Mouse (Mus musculus): ENCODE results near the gene Ceacam15. TPM values are rescaled to one million over a fixed set of nuclear protein-coding genes. Genes with fewer than 3 reads are reported as not detected.
"Not testable (repeated sequence)": the region's sequence is repeated elsewhere in the genome, so short reads cannot be mapped to it uniquely, and the experiment has no call there.

Ceacam15 gene
- polyA plus RNA-seq, 1 experiment = not detected

DNA sequence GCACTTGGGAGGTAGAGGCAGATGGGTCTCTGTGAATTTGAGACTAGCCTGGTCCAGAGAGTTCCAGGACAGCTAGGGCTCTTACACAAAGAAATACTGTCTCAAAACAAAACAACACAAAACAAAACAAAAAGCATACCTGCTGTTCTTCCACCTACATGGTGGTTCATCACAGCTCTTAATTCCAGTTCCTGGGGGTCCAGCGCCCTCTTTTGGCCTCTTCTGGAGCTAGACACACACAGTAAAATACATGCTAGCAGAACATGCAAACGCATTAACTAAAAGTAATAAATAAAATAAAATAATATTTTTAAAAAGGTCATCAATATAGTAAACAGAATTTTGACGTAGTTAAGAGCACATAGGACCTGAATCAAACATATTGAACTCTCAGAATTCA, 19.5 kb upstream of the Ceacam15 start:
- H3K4me3 ChIP-seq (replicated peaks; ENCODE audit: extremely low read depth, low read depth, low read length) = no peak overlapping the region
- no peak for DNase-seq
- TF ChIP-seq POLR2A (IDR thresholded peaks at IDR 0.05; ENCODE audit: borderline replicate concordance, extremely low read depth, low read depth, low read length) = no peak
- no peak; the same call in 1 of the 2 replicates for TF ChIP-seq CTCF (IDR thresholded peaks at IDR 0.05; ENCODE audit: insufficient read depth, low read length)
- WGBS = 39% methylated on average over 3 of the region's 3 CpGs
- H3K4me1 ChIP-seq (ENCODE audit: control insufficient read depth, insufficient read depth, low read length) = no peaks in the 10 kb centered on the region

DNA sequence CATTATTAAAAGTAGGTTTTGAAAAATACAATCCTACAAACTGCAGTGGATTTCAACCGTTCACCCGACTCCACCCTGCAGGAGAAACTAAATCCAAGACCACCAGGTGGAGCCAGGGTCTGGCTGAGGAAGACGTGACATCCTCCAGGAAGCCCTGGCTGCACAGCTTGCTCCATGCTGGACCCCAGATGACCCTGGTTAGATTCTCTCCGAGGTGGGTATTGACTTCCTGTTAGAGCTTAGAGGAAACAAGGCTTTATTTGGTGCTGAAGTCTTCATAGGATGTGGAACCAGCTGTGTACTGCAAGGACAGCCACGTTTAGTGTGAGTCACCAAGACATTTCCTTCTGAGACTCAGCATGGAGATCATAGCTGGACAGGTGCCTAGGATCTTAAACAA, 13.7 kb upstream of the Ceacam15 start:
- TF ChIP-seq CTCF (IDR thresholded peaks at IDR 0.05; ENCODE audit: insufficient read depth, low read length) = no peak
- TF ChIP-seq POLR2A (IDR thresholded peaks at IDR 0.05; ENCODE audit: borderline replicate concordance, extremely low read depth, low read depth, low read length) = no peak
- no peak for DNase-seq
- no peak overlapping the region for H3K4me3 ChIP-seq (replicated peaks; ENCODE audit: extremely low read depth, low read depth, low read length)
- 50% methylated on average over 5 of the region's 5 CpGs for WGBS
- H3K4me1 ChIP-seq (ENCODE audit: control insufficient read depth, insufficient read depth, low read length) = no peaks in the 10 kb centered on the region

DNA sequence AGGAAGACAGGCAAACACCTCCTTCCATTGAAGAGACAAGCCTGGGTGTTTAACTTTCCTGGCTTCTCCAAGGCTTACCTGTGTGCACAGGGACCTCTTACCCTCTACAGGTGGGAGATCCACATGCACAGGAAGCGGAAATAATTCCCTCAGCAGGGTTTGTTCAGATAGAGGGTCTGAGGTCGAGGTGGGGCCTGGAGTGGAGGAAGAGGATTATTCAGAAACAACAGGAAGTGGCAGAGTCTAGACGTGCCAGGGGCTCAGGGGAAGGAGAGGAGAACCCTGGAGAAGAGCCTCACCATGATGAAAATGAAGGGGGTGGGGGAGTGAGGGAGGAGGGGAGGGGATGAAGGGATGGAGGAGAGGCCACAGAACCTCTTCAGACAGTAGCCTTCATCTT, 4.7 kb upstream of the Ceacam15 start:
- H3K4me3 ChIP-seq (replicated peaks; ENCODE audit: extremely low read depth, low read depth, low read length); H3K4me1 ChIP-seq (ENCODE audit: control insufficient read depth, insufficient read depth, low read length); DNase-seq: not testable (repeated sequence)
- WGBS = 49% methylated on average over 3 of the region's 3 CpGs

- not testable (repeated sequence) for H3K4me3 ChIP-seq (replicated peaks; ENCODE audit: extremely low read depth, low read depth, low read length); DNase-seq; H3K4me1 ChIP-seq (ENCODE audit: control insufficient read depth, insufficient read depth, low read length)
- WGBS = 30% methylated on average over 5 of the region's 5 CpGs
Measured at GRCm38 (mm10) chr7:16674699-16675098, 806 bp downstream of the Ceacam15 start.

DNA sequence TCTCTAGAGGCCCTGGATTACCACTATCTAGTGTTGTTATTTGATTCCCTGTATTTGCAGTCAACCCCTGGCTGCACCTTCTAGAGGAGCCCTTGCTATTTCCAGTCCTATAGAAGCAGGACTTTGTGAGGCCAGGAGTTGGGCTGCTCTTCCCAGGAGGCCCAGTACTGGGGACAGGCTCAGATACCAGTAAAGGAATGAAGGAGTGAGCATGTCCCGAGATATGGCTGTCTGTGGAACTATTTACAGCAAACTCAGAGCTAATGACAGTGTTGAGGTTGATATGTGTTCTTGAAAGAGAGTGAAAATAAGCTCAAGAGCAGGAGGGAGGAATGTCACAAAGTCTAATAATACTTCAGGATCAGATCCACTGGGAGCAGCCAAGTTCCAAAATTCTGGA, 1.7 kb downstream of the Ceacam15 start:
- H3K4me1 ChIP-seq (ENCODE audit: control insufficient read depth, insufficient read depth, low read length) = no peaks in the 10 kb centered on the region
- WGBS = 44% methylated on average over 1 of the region's 1 CpGs
- H3K4me3 ChIP-seq (replicated peaks; ENCODE audit: extremely low read depth, low read depth, low read length) = no peak overlapping the region
- no peak for DNase-seq
- TF ChIP-seq CTCF (IDR thresholded peaks at IDR 0.05; ENCODE audit: insufficient read depth, low read length) (no peak), POLR2A (IDR thresholded peaks at IDR 0.05; ENCODE audit: borderline replicate concordance, extremely low read depth, low read depth, low read length) (no peak)

GRCm38 (mm10) chr7:16668331-16668930, 7.1 kb downstream of the Ceacam15 start:
- not testable (repeated sequence) for H3K4me1 ChIP-seq (ENCODE audit: control insufficient read depth, insufficient read depth, low read length); DNase-seq; H3K4me3 ChIP-seq (replicated peaks; ENCODE audit: extremely low read depth, low read depth, low read length)
- 78% methylated on average over 5 of the region's 5 CpGs for WGBS

DNA sequence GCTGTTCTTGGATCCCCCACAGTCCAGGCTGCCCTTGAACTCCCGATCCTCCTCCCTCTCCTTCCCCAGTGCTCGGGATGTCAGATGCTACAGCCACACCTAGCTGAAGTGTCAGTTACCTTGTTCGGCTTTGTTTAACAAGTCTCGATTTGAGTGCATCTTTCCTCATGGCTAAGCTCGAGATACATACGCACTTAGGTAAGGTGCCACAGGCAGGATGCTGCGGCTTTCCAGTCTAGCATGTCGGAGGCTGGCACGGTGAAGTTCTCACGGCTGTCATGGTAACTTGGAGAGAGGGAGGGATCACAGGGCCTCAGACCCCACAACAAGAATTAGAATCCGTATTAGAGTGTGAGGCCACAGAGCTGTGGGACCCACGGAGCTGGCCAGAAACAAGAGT, 31.2 kb downstream of the Ceacam15 start:
- no peak for TF ChIP-seq CTCF (IDR thresholded peaks at IDR 0.05; ENCODE audit: insufficient read depth, low read length)
- TF ChIP-seq POLR2A (IDR thresholded peaks at IDR 0.05; ENCODE audit: borderline replicate concordance, extremely low read depth, low read depth, low read length) = no peak
- H3K4me3 ChIP-seq (replicated peaks; ENCODE audit: extremely low read depth, low read depth, low read length) = no peak overlapping the region
- H3K4me1 ChIP-seq (ENCODE audit: control insufficient read depth, insufficient read depth, low read length) = no peaks in the 10 kb centered on the region
- WGBS = 67% methylated on average over 12 of the region's 12 CpGs
- DNase-seq = no peak

GRCm38 (mm10) chr7:16643106-16643505, 32.4 kb downstream of the Ceacam15 start:
- DNase-seq = not testable (repeated sequence)
- WGBS = 27% methylated on average over 4 of the region's 4 CpGs

DNA sequence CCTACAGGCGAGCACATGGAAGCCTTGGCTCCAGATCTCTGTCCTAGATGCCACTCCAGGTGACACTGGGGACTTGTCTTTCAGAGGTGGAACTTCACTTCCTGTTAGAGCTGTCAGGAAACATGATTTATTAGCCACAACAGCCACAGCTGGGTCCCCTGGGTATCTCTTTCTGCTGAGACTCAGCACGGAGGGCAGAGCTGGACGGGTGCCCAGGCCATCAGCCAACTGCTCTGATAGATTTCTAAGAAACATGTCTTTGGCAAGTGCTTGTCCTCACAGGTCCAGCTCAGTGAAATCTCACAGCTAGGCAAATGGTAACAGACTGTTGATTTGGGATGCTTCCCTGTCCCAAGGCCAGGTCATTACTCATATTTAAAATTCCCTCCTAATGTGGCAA, 36.5 kb downstream of the Ceacam15 start:
- H3K4me3 ChIP-seq (replicated peaks; ENCODE audit: extremely low read depth, low read depth, low read length) = no peak overlapping the region
- WGBS = 42% methylated on average over 3 of the region's 3 CpGs
- no peaks in the 10 kb centered on the region for H3K4me1 ChIP-seq (ENCODE audit: control insufficient read depth, insufficient read depth, low read length)
- DNase-seq = no peak
- TF ChIP-seq CTCF (IDR thresholded peaks at IDR 0.05; ENCODE audit: insufficient read depth, low read length) (no peak), POLR2A (IDR thresholded peaks at IDR 0.05; ENCODE audit: borderline replicate concordance, extremely low read depth, low read depth, low read length) (no peak)

More at GRCm38 (mm10) chr7:16643106-16643505, 32.4 kb downstream of the Ceacam15 start:
- H3K4me1 ChIP-seq (ENCODE audit: control insufficient read depth, insufficient read depth, low read length); H3K4me3 ChIP-seq (replicated peaks; ENCODE audit: extremely low read depth, low read depth, low read length): not testable (repeated sequence)

GRCm38 (mm10) chr7:16635116-16635515, 40.4 kb downstream of the Ceacam15 start:
- Histone ChIP-seq H3K4me1 (ENCODE audit: control insufficient read depth, insufficient read depth, low read length) (no peaks in the 10 kb centered on the region), H3K4me3 (replicated peaks; ENCODE audit: extremely low read depth, low read depth, low read length) (no peak overlapping the region)
- WGBS = 61% methylated on average over 3 of the region's 3 CpGs
- TF ChIP-seq POLR2A (IDR thresholded peaks at IDR 0.05; ENCODE audit: borderline replicate concordance, extremely low read depth, low read depth, low read length) = no peak
- no peak for TF ChIP-seq CTCF (IDR thresholded peaks at IDR 0.05; ENCODE audit: insufficient read depth, low read length)
- no peak for DNase-seq

DNA sequence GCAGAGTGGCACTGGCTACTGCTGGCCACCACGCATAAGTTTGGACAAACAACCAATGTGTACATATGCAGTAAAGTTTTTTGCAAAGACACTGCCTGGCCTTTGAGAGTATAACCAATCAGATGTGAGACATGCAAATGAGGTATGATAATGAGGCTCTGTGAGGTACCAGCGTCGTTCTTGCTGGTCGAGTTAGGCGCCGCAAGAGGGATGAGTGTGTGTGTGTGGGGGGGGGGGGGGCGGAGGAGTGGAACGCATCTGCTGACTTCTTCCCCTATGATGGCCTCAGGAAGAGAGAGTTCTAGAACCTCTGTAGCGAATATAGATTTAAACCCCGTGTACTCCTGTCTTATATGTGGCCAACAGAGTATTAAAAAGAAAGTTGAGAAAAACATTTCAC, 41.6 kb downstream of the Ceacam15 start:
- whole genome bisulfite sequencing = 16% methylated on average over 10 of the region's 10 CpGs
- H3K4me1 ChIP-seq (ENCODE audit: control insufficient read depth, insufficient read depth, low read length); H3K4me3 ChIP-seq (replicated peaks; ENCODE audit: extremely low read depth, low read depth, low read length); DNase-seq: not testable (repeated sequence)

Measured in lung, adult 2 months (tissue).